Mouse (Mus musculus): ENCODE measurements around the gene Acacb. TPM values are rescaled to one million over a fixed set of nuclear protein-coding genes. Genes with fewer than 3 reads are reported as not detected.

Acacb gene
- total RNA-seq, 2 experiments from 2014 or later = 0.28 to 2.2 TPM

GRCm38 (mm10) chr5:114173458-114173857 is 27.1 kb downstream of the Acacb start:
- no peak for ATAC-seq (replicated peaks; ENCODE audit: low FRiP score, low TSS enrichment, poor library complexity, severe bottlenecking)

GRCm38 (mm10) chr5:114173877-114174581 is 27.7 kb downstream of the Acacb start:
- no peak for ATAC-seq (replicated peaks; ENCODE audit: low FRiP score, low TSS enrichment, poor library complexity, severe bottlenecking)

GRCm38 (mm10) chr5:114174639-114175038 is 28.3 kb downstream of the Acacb start:
- no peak for ATAC-seq (replicated peaks; ENCODE audit: low FRiP score, low TSS enrichment, poor library complexity, severe bottlenecking)

GRCm38 (mm10) chr5:114175596-114176171 is 29.3 kb downstream of the Acacb start:
- peak; percentile 97 for ATAC-seq (replicated peaks; ENCODE audit: low FRiP score, low TSS enrichment, poor library complexity, severe bottlenecking)

GRCm38 (mm10) chr5:114176548-114177400 is 30.4 kb downstream of the Acacb start:
- no peak for ATAC-seq (replicated peaks; ENCODE audit: low FRiP score, low TSS enrichment, poor library complexity, severe bottlenecking)

GRCm38 (mm10) chr5:114177966-114178719 is 31.8 kb downstream of the Acacb start:
- no peak for ATAC-seq (replicated peaks; ENCODE audit: low FRiP score, low TSS enrichment, poor library complexity, severe bottlenecking)

- no peak for ATAC-seq (replicated peaks; ENCODE audit: low FRiP score, low TSS enrichment, poor library complexity, severe bottlenecking)
Observed at GRCm38 (mm10) chr5:114179541-114179940, 33.2 kb downstream of the Acacb start.

GRCm38 (mm10) chr5:114183493-114183892 is 37.2 kb downstream of the Acacb start:
- no peak for ATAC-seq (replicated peaks; ENCODE audit: low FRiP score, low TSS enrichment, poor library complexity, severe bottlenecking)

- no peak for ATAC-seq (replicated peaks; ENCODE audit: low FRiP score, low TSS enrichment, poor library complexity, severe bottlenecking)
Observed at GRCm38 (mm10) chr5:114187108-114187507, 40.8 kb downstream of the Acacb start.

GRCm38 (mm10) chr5:114188900-114189464 is 42.6 kb downstream of the Acacb start:
- ATAC-seq (replicated peaks; ENCODE audit: low FRiP score, low TSS enrichment, poor library complexity, severe bottlenecking) = no peak

GRCm38 (mm10) chr5:114194161-114194560 is 47.8 kb downstream of the Acacb start:
- ATAC-seq (replicated peaks; ENCODE audit: low FRiP score, low TSS enrichment, poor library complexity, severe bottlenecking) = no peak

- ATAC-seq (replicated peaks; ENCODE audit: low FRiP score, low TSS enrichment, poor library complexity, severe bottlenecking) = peak; percentile 46; the same call in 1 of the 2 replicates
Observed at GRCm38 (mm10) chr5:114199116-114199777, 52.9 kb downstream of the Acacb start.

- ATAC-seq (replicated peaks; ENCODE audit: low FRiP score, low TSS enrichment, poor library complexity, severe bottlenecking) = no peak
Observed at GRCm38 (mm10) chr5:114206158-114206557, 59.8 kb downstream of the Acacb start.

GRCm38 (mm10) chr5:114213183-114213582 is 66.8 kb downstream of the Acacb start:
- ATAC-seq (replicated peaks; ENCODE audit: low FRiP score, low TSS enrichment, poor library complexity, severe bottlenecking) = peak; percentile 88

GRCm38 (mm10) chr5:114218771-114219170 is 72.4 kb downstream of the Acacb start:
- no peak for ATAC-seq (replicated peaks; ENCODE audit: low FRiP score, low TSS enrichment, poor library complexity, severe bottlenecking)

- no peak for ATAC-seq (replicated peaks; ENCODE audit: low FRiP score, low TSS enrichment, poor library complexity, severe bottlenecking)
Observed at GRCm38 (mm10) chr5:114226051-114226450, 79.7 kb downstream of the Acacb start.

GRCm38 (mm10) chr5:114228901-114229300 is 82.6 kb downstream of the Acacb start:
- no peak for ATAC-seq (replicated peaks; ENCODE audit: low FRiP score, low TSS enrichment, poor library complexity, severe bottlenecking)

GRCm38 (mm10) chr5:114238924-114239323 is 92.6 kb downstream of the Acacb start:
- no peak for ATAC-seq (replicated peaks; ENCODE audit: low FRiP score, low TSS enrichment, poor library complexity, severe bottlenecking)

GRCm38 (mm10) chr5:114239737-114240136 is 93.4 kb downstream of the Acacb start:
- no peak for ATAC-seq (replicated peaks; ENCODE audit: low FRiP score, low TSS enrichment, poor library complexity, severe bottlenecking)

Data from megakaryocyte-erythroid progenitor cell, adult 5-6 weeks (primary cell).